Mouse (Mus musculus) ovary, postnatal 14 days (tissue): Measurements from ENCODE around the gene Cngb1.

ENCODE experiments used
- DNase-seq: peaks from one replicate; pipeline ENCODE4 v3.0.0; 2022; ENCODE audit warnings: low spot score

The Cngb1 gene

GRCm38 (mm10) chr8:95195728-95196127 is 110.7 kb downstream of the Cngb1 start:
- no peak for DNase-seq

DNA sequence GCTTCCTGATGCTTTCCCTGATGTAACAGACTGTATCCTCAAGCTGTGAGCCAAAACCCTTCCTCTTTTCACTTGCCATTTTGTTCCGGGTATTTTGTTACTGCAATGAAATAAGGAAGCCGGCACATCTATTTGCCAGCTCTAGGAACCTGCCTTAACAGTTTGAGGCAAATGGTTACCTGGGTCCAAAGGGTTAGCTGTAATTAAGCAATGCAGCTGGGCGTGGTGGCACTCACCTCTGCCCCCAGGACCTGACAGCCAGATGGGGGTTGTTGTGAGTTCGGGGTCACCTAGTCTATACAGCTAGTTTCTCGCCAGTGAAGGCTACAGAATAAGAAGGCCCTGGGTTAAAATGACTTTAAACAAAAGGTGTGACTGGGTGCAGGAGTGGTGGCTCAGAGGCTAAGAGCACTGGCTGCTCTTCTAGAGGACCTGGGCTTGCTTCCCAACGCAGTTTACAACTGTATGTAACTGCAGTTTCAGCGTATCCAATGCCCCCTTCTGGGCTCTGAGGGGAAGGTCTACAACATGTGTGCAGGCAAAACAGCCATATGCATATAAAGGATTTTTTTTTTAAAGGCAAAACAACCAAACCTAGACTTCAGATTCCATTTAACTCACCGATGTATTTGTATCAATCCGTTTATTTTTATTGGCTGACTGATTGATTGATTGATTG is 114.7 kb downstream of the Cngb1 start:
- no peak for DNase-seq
